Mouse (Mus musculus) frontal cortex, postnatal 25 days (tissue): ENCODE data around the gene Cers5.

Source experiments
- DNase-seq, 2 experiments: peaks; one replicate each; pipeline ENCODE4 v3.0.0; 2022; ENCODE audit warnings: low spot score in 2 of 2

The Cers5 gene

DNA sequence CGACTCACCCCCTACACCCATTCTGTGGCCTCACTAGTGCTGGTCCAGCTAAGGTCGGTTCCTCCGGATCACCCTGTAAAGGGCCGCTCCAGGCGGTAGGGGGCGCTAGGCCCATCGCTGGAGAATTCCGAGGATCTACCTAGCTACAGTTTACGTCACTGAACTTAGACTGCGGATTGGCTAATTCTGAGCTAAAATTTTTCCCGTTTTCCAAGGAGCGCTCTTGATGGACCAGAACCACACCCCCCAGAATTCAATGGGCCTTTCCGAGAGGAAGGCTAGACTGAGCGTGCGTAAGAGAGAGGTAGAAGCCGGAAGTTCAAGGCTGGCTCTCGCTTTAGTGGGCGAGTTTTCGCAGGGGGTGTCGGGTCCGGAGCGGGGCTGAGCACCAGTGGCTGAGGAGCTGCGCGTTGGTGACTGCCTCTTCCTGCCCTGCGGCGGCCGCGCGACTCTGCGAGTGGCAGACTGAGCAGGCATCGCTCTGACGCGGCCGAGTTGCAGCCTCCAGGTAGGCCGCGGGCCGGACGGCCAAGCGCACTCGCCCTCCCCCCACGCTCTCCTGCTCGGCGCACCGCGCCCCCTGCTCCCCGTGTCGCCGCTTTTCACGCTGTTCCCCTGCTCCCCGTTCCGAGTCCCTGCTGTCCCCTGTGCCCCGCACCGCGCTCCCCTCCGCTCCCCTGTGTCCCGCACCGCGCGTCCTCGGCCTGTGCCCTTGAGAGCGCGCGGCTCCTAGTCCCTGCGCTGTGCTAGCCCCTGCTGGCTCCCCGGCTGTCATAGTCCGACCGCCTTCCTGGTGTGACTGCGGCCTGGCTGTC lies 47.1 kb downstream of the Cers5 start, which contains the start of gene Cox14:
Gene Cox14, plus strand, starts transcription at position 278 of the 815 bp plus-strand sequence.
- peak; percentile 92 to 94 for DNase-seq

DNA sequence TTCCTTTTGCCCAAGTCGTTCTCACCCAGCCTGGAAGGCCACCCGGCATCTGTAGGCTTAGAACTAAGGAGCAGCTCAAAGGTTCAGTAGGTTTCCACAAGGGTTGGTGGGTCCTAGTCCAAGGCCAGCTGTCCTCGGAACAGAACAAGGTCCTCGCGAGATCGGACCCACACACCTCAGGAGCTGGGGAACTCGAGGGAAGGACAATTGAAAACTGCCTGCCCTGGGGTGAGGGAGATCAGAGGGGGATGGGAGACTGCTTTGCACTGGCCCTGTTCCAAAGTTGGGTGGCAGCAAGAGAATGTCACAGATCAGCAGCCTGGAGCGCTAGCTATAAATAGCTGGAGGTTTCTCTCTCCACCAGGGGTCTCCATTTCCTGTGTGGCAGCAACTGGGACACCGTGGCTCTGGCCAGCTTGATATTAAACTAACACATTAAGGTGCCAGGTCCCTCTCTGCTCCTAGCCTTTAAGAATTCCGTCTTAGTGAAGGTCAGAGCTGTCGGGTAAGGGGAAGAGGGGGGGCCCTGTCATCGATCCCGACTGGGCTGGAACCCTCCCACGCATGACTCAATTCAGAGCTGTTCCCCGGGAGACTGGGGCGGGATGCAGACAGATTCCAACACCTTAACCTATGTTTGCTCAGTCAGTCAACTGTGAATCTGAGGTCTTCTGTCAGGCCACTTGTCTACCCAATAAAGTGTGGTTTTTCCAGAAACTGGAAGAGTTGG lies 48.2 kb downstream of the Cers5 start:
- peak; percentile 52 to 61 for DNase-seq

DNA sequence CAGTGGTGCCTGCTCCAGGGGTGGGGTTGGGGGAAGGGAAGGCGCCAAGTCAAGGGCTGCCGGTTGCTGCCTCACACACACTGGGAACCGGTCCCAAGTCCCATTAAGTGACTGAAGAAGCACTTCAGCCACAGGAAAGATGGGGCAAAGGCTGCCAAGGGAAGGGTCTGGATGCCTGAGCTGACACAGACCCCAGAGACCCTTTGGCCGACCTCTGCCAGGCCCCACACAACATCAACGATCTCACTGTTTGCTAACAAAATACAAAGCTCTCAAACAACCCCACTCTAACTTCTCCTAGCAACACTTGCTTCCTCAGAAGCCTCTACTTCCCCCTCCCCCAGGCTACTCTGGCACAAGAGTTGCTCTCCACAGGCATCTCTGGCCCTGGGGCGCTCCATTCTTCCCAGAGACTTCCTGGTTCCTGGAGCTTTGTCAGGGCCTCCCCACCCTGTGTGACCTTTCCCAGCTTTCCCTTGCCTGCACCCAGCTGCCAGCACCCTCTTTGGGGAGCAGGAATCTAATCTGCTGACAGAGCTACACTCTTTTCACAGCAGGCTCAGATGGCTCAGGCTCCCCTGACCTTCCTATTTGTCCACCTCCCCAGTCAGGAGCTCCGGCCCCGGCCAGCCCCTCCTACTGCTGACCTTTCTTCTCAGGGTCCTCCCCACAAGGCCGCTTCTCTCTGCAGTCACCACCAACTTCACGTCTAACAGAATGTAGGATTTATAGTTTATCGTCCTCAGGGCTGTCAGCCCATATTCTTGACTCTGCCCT lies 49.0 kb downstream of the Cers5 start:
- DNase-seq: peak in 1 of 2 experiments; percentile 44

DNA sequence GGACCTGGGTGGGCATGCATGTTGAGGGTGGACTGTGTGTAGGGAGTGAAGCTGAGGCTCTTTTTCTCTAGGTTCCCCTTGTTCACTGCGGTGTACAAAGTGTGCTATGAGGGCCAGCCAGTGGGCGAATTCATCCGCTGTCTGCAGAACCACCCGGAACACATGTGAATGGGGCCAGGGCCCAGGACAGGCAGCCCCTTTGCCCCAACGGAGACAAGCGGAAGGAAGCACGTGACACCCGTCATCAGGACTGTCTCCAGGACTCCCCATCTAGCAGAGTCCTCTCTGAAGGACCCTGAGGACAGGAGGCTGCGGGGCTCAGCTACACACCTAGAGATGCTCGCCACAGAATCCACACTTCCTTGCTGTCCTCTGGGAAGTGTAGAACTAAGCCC lies 49.6 kb downstream of the Cers5 start:
- no peak for DNase-seq

DNA sequence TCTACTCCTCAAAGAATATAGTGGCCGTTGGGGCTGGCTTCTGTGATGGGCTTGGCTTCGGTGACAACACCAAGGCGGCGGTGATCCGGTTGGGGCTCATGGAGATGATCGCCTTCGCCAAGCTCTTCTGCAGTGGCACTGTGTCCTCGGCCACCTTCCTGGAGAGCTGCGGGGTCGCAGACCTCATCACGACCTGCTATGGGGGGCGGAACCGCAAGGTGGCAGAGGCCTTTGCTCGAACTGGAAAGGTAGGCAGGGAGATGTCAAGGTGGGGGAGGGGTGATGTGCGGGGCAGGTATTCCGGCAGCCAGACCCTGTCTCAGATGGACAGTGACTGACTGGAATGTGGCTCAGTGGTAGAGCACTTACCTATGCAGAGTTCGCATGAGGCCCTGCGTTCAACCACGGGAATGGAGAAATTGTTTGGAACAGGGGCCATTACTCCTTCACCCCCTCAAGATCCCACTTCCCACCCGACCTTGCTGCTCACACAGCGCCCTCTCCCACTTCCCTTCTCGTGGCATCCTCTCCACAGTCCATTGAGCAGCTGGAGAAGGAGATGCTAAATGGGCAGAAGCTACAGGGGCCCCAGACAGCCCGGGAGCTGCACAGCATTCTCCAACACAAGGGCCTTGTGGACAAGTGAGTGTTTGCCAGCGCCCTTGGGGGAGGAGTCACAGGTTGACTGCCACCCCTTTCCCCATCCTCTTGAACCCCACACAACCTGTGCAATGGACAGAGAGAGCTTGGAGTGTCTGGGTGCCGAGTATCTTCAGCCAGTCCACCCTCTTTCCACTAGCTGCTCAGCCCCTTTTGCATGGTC lies 50.6 kb downstream of the Cers5 start:
- DNase-seq: no peak

DNA sequence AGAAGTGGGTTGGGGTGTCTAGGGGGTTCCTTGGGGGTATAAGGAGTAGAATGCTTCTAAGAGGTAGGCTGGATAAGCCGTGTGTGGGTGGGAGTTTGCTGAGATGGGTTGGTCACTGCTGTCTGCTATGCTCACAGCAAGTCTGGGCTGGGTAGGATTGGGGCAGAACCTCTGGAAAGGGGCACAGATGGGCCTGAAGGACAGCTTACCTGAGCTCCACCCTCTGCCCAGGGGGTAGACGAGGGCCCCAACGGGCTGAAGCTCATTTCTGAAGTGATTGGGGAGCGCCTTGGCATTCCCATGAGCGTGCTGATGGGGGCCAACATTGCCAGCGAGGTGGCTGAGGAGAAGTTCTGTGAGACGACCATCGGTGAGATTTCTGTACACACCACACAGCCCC lies 52.8 kb downstream of the Cers5 start:
- DNase-seq: no peak

DNA sequence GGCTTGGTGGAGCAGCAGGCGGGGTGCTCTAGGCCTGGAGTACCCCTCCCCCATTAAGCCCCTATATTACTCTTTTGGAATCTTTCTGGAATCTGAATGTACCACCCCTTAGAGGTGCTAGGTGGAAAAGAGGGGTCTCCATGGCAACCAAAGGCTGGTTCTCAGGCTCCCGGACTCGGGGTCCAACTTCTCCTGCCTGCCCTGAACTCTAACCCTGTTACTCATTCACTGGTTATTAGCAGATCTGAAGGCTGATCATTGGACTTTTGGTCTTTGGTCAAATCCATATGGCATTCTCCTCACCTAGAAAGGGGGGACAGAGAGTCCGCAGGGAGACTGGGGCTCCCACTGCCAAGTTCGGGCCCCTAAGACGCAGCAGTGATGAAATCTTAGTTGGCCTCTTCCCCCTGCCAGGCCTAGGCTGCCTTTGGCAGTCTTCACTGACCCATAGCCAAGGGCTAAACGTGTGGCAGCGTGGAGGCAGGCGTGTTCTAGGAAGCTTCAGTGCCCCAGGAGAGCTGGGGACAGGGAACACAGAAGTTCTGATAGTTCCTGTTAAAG lies 54.1 kb downstream of the Cers5 start:
- DNase-seq: no peak

DNA sequence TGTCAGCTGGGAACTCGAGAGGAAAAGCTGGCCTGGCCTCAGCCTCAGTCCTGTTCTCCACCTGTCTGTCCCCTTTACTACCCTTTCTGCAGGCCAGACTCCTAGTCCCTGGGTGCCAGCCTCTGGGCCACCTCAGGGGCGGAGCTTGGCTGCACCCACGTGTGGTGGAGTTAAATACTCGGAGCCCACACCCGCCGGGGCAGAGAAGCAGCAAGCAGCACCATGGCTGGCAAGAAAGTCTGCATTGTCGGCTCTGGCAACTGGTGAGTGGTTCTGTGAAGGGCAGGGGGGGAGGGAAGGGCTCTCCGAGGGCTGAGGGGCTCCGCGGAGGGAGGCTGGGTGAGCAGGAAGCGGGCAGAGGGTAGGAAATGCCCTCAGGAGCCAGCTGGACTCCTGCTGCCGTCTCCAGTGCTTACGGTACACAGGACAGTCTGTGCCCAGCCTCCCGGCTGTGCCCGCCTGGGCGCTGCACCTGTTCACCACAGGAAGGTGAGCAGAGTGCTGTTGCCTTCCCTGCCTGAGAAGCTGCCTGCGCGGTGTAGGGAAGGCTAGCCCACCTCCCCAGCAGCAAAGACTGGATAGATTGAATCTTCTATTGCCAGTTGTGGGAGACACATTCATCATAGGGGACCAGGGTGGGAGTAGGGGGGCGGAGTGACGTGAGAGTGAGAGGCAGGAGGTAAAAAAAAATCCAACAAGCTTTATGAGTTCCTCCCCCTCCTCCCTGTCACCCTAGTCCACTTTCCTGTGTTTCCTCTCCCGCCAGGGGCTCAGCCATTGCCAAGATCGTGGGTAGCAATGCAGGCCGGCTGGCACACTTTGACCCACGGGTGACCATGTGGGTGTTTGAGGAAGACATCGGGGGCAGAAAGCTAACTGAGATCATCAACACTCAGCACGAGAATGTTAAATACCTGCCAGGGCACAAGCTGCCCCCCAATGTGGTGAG lies 55.0 kb downstream of the Cers5 start, which contains the start of gene Gpd1:
Gene Gpd1, plus strand, starts transcription at position 130 of the 949 bp plus-strand sequence.
- DNase-seq: peak in 1 of 2 experiments; percentile 49

DNA sequence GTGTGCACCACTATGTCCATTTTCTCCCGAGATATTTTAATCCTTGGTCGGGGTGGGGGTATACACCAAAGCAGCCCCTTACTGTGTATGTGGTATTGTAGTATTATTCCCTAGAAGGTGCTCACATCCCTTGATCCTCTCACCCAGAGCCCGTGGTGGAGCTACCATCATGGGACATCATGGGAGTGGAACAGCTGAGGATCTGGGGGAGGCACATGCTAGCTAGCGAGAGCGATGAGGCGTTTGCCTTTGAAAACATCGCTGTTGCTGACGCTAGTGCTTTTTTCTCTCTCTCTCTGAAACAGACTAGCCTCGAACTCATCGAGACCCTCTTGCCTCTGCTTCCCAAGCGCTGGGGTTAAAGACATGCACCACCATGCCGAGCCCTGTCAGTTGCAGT lies 55.9 kb downstream of the Cers5 start:
- DNase-seq: no peak

DNA sequence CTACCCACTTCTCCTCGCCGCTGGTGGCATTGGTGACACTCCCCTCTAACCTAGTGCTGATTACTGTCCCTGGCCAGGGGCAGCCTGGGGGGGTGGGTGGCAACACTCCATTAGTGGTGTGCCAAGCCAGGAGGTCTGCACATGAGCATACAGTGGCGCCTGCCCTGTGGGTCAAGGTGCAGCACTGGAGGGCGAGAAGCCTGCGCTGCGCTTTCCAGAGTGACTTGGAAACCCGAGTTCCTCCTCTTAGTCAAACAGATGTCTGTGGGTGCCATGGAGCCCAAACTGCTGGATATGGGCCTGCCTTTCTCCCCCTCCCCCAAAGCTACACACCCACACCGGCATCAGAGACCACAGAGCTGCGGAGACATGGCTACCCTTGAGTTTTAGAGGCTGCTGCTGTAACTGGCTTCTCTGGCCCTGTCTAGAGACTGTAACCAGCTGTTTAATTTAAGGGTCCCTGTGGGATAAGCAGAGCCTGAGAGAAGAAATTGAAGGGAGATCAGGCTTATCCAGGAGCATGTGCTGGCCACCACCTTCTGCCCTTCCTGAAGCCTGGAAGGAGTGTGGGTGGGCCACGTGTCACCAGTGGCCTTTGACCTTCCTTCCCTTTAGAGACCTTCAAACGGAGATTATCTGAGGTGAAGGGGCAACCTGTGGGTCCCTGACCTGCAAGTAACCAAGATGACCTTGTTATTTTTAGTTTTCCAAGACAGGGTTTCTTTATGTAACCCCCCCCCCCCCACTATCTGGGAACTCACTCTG lies 56.5 kb downstream of the Cers5 start:
- DNase-seq: no peak

DNA sequence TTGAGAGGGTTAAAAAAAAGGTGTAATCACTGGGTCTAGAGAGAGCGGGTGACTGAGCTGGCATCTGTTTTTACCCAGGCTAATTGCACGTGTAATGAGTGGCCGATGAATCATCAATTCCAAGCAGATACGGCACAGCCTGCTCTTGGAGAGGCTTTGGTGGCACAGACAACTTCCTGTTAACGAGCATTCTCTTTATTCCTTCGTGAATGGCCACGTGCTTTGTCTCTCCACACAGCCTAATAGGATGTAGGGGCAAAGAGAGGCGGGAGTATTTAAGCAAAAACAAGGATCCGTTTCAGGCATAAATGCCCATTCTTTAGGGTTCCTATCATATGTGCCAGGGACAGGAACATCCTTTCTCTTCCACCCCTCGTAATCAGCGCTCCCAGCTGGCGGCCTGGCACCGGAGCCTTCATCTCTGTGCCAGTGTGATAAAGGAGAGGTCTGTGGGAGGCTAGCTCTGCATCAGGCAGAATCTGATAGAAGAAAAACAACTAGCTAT lies 57.3 kb downstream of the Cers5 start:
- DNase-seq: peak in 1 of 2 experiments; percentile 57

DNA sequence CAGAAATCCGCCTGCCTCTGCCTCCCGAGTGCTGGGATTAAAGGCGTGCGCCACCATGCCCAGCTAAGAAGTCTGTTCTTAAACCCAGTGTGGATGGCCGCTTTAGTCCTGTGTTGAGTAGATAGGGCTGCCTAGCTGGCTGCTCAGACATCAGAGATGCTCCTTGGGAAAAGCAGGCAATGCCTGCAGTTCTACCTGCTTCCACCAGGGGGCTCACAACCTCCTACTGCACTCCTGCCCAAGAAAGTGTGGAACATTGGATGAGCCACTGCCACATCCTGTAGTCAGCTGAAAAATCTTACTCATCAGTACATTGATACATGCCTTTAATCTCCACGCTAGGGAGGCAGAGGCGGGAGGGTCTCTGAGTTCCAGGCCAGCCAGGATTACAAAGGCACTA lies 57.8 kb downstream of the Cers5 start:
- DNase-seq: peak; percentile 72 to 79

DNA sequence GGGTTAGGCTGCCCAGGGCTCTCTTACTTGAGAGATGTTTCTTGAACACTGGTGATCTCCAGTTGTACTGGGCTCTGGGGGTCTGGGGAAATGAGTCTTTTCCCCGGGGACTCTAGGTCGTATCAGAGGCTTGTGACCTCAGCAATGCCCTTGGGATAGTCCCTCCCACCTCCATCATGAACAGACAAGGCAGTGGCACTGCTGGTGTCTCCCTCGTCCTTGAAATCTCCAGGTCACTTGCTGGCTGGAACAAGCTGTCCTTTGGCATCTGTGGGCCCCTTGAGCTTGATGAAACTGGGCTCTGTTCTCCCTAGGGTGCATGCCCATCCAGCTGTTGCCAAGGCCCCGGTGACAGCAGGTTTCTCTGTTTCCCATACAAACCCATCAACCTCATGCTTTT lies 58.5 kb downstream of the Cers5 start:
- DNase-seq: no peak

DNA sequence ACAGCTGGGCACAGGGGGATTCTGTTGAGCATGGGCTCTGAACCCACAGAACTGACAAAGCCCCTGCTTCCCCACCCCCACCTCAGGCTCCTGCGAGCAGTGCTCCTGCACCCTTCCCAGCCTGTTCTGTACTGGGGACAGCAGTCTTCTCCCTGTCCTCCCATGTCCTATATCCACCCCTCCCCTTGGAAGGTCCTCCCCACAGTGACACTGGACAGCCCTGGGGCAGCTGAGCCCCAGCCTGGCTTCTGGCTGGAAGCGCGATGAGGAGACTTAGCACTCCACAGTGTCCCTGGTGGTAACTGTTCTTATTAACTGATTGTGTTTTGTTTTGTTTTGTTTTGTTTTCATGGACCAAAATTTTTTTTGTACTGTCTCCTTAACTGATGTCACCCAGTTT lies 59.1 kb downstream of the Cers5 start:
- DNase-seq: no peak

DNA sequence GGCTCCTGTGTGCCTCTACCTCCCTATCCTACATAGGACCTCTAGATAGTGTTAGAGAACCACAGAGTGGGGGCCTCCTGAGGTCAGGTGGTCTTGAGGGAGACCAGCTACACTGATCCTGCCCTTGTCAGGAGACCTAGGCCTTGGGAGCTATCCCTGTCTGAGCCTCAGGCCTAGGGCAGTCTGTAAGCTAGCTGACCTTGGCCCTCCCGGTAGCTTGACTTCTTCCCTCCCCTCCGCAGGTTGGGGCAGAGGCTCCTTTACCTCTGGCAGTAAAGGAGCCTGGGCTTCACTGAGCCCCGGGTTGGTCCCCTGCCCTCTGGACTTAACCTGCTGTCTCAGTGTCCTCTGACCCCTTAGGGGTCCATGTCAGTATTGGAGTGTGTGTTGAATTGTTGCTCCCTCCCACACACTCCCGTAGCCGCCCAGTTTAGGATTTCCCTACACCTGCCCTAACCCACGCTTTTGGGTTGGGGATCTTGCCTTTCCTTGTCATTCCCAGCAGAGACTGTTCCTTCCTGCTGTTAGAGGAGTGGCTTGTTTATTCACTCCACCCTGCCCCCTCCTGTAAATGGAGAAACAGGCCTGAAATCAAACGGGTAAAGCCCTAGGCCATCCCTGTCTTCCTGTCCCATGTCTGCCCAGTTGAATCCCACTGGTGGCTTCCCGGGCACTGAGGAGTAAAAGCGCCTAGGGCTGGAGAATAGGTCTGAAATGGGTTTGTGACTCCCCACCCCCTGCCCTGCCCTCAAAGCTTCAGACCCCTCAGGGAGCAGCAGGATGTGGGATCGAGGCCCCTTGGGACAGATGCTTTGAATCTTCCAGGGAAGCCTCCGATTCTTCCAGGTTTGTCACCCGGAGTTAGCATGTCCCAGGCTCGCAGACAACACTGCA lies 59.8 kb downstream of the Cers5 start:
- DNase-seq: no peak

DNA sequence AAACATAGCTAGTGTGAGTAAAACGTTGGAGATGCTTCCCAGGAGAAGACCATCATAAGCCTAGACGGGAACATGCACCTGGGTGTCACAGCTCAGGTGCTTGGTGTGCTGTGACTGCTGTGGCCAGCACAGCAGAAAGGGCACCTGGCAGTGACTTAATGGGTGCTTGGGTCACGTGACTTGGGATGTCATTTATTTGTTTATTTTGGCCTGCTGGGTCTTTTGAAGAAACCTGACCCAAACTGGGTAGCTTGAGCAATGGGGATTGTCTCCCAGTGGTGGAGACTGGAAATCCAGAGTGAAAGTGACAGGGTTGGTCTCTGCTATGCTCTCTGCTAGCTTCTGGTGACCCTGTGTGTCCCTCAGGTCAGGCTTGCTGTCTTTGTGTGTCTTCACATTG lies 61.2 kb downstream of the Cers5 start:
- DNase-seq: no peak

DNA sequence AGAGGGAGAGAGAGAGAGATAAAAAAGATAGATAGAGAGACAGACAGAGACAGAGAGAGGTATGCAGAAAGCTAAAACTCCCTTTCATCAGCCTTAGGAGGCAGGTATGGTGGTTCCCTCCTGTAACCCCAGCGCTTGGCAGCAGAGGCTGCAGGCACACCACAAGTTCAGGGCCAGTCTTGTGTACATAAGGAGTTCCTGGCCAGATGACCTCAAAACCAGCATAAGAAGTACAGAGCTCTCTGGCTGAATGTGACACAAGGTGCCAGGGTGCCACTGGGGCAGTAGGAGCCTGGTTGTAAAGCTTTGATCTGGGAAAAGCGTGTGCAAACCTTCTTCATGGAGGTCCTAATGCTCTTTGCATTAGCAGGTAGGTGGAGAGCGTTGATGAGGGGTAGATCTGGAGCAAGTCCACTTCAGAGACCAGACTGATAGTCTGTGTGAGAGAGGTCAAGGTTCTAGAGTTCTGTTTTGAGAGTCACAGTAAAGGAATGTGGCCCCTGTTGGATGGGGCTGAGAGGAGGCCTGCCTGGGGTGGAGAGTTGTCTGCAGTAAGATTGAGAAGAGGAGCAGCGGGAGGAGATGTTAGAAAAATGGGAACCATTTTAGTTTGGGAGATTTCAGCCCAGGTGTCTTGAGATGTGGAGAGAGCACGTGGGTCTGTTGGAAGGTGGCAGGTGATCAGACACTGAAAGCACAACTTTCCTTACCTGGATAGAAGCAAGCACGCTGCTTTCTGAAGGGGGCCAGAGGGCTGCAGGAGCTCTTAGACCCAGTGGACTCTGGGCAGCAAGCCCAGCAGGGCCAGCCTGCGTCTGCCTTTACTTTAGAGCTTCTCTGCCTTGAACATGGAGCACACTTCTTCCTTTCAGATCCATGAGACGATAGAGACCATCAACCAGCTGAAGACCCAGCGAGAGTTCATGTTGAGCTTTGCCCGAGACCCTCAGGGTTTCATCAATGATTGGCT lies 62.2 kb downstream of the Cers5 start:
- no peak for DNase-seq
